Mouse (Mus musculus): ENCODE results near the gene Rxfp1. TPM values are rescaled to one million over a fixed set of nuclear protein-coding genes. Genes with fewer than 3 reads are reported as not detected.

The Rxfp1 gene
- not detected for total RNA-seq (2023)

DNA sequence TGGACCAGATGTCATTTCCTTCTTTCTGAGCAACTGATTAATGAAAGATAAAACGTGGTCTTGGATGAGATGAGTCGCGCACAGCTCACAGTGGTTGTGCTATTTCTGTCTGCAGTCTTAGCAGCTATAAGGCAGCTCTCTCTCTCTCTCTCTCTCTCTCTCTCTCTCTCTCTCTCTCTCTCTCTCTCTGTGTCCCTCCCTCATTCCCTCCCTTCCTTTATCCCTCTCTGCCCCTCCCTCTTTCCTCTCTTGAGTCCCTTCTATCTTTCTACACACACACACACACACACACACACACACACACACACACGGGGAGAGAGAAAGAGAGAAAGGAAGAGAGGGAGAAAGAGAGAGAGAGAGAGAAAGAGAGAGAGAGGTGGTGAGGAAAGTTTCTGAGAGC is at the start of gene Rxfp1:
Gene Rxfp1, minus strand, starts transcription at position 101 of the 400 bp plus-strand sequence.

DNA sequence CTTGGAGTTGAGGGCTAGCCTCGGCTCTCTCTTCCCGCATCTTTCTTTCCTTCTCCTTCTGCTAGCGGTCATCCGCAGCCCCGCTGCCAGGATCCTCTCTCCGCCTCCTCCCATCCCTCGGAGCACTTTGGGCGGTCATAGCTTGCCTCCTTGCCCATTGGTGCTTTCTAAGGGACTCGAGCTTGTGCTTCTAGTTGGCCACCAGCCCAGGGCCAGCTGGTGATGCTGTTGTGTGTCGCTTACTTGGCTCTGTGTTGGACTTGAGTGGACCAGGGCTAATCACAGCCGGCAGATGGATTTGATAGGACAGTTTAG is 108.3 kb downstream of the Rxfp1 start, which contains the start of gene Etfdh:
Gene Etfdh, minus strand, starts transcription at position 85 of the 315 bp plus-strand sequence.

DNA sequence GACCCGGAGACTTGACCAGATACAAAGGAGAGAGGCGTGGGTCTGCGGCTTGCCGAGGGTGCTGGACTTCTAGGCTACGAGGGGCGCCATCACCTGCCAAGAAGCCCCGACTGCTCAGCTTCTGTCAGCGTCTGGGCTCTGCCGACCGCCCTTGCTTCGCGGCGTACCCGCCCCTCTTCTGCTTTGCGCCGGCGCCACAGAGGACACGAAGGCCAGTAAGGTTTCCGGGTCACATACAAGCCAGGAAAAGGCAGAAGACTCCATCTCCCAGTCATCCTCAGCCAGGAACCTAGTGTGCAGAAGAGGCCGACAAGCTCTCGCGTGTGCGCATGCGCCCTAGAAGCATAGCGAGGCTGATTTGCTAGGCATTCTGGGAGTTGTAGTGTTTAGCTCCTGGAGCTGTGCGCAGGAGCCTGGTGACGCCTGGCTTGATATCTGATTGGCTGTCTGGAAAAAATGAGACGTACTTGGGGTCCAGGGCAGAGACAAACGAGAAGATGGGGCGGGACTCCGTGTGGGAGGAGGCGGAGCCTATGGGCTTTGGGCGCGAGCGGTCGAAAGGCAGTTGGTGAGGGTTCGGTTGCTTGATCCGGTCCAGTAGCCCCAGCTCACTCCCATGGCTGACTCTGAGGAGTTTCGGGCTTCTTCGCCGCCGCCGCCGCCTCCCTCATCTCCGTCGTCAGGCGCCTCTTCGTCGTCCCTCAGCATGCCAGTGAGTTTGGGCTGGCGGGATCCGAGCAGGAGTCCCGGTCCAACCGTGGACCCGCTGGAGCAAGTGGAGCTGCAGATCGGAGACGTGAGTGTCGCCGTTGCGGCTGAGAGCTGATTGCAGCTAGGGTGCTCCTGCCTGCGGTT is 108.9 kb downstream of the Rxfp1 start, which contains the start of gene 4930579G24Rik:
Gene 4930579G24Rik, plus strand, starts transcription at position 519 of the 855 bp plus-strand sequence.

Other genes with a start within 250 kb of the Rxfp1 start
- gene Fnip2, start 170.1 kb downstream of the Rxfp1 start, total RNA-seq (2023), result 10 to 100 TPM; 29.6 to 35.0 TPM
- 10 to 100 TPM; 26.2 to 34.6 TPM for gene Ppid, start 146.5 kb downstream of the Rxfp1 start, total RNA-seq (2023)
- 1 to 10 TPM; 9.6 to 9.7 TPM for gene 4930579G24Rik, start 108.8 kb downstream of the Rxfp1 start, total RNA-seq (2023)
- gene Etfdh, start 108.4 kb downstream of the Rxfp1 start, total RNA-seq (2023), result 10 to 100 TPM; 20.4 to 22.1 TPM
- gene Tmem144, start 114.9 kb upstream of the Rxfp1 start, total RNA-seq (2023), result 1 to 10 TPM in 1 of 2 experiments, under 1 TPM in 1; 0.90 to 1.7 TPM
- not detected for gene Fam198b, start 146.7 kb upstream of the Rxfp1 start, total RNA-seq (2023)